Mouse (Mus musculus): Measurements from ENCODE around the gene Boc. TPM values are rescaled to one million over a fixed set of nuclear protein-coding genes. Genes with fewer than 3 reads are reported as not detected.

The Boc gene
- 8.7 and 8.9 TPM in 2 replicates for polyA plus RNA-seq (2014; fragmentation: Nextera tagmentation; extraction: Ambion mirVana)

- peak within 1 kb of the TSS; percentile 84 for H3K9ac ChIP-seq (ENCODE audit: low read depth, low read length)
- H3K36me3 ChIP-seq (ENCODE audit: control insufficient read depth, insufficient read depth, low read length): no peaks in the 10 kb centered on the region
- peak; percentile 52 for ATAC-seq (replicated peaks; ENCODE audit: insufficient number of reproducible peaks, low FRiP score, low TSS enrichment)
- H3K4me2 ChIP-seq: peak within 1 kb of the TSS; percentile 63
- WGBS (ENCODE audit: insufficient replicate concordance): under 1% methylated on average over 43 of the region's 46 CpGs
- H3K9me3 ChIP-seq (replicated peaks; ENCODE audit: control insufficient read depth, low read length): no peaks in the 10 kb centered on the region
- no peaks in the 10 kb centered on the region for H3K27me3 ChIP-seq (ENCODE audit: control insufficient read depth, insufficient read depth, low read length)
- peaks cover 3% of the 10 kb centered on the region; the same call in 1 of the 2 replicates for H3K4me1 ChIP-seq (ENCODE audit: control insufficient read depth, insufficient read depth, low read length)
- H3K4me3 ChIP-seq (ENCODE audit: low read depth, low read length): peak within 1 kb of the TSS; percentile 66
- H3K27ac ChIP-seq (ENCODE audit: low read depth, low read length): peak within 1 kb of the TSS; percentile 74
These were observed at the start of gene Boc for GRCm38 (mm10) chr16:44558471-44559329. Gene Boc (minus strand): TSS chr16:44558897.

- Histone ChIP-seq H3K27ac (ENCODE audit: low read depth, low read length) (no peak overlapping the region), H3K4me2 (no peak overlapping the region), H3K4me1 (ENCODE audit: control insufficient read depth, insufficient read depth, low read length) (peaks cover 3% of the 10 kb centered on the region), H3K27me3 (ENCODE audit: control insufficient read depth, insufficient read depth, low read length) (no peaks in the 10 kb centered on the region), H3K9me3 (replicated peaks; ENCODE audit: control insufficient read depth, low read length) (no peaks in the 10 kb centered on the region), H3K4me3 (ENCODE audit: low read depth, low read length) (no peak overlapping the region), H3K36me3 (ENCODE audit: control insufficient read depth, insufficient read depth, low read length) (no peaks in the 10 kb centered on the region), H3K9ac (ENCODE audit: low read depth, low read length) (no peak overlapping the region)
- WGBS (ENCODE audit: insufficient replicate concordance): 74% methylated on average over 1 of the region's 1 CpGs
- ATAC-seq (replicated peaks; ENCODE audit: insufficient number of reproducible peaks, low FRiP score, low TSS enrichment): no peak
These were observed 47.9 kb upstream of the Boc start for GRCm38 (mm10) chr16:44606643-44607042.

GRCm38 (mm10) chr16:44604021-44604616, 45.4 kb upstream of the Boc start:
- H3K9ac ChIP-seq (ENCODE audit: low read depth, low read length): no peak overlapping the region
- no peaks in the 10 kb centered on the region for H3K27me3 ChIP-seq (ENCODE audit: control insufficient read depth, insufficient read depth, low read length)
- peaks cover 3% of the 10 kb centered on the region for H3K4me1 ChIP-seq (ENCODE audit: control insufficient read depth, insufficient read depth, low read length)
- no peak overlapping the region for H3K4me2 ChIP-seq
- ATAC-seq (replicated peaks; ENCODE audit: insufficient number of reproducible peaks, low FRiP score, low TSS enrichment): no peak
- WGBS (ENCODE audit: insufficient replicate concordance): 44% methylated on average over 9 of the region's 9 CpGs
- H3K27ac ChIP-seq (ENCODE audit: low read depth, low read length): no peak overlapping the region
- H3K36me3 ChIP-seq (ENCODE audit: control insufficient read depth, insufficient read depth, low read length): no peaks in the 10 kb centered on the region
- H3K4me3 ChIP-seq (ENCODE audit: low read depth, low read length): no peak overlapping the region
- no peaks in the 10 kb centered on the region for H3K9me3 ChIP-seq (replicated peaks; ENCODE audit: control insufficient read depth, low read length)

GRCm38 (mm10) chr16:44601999-44602794, 43.5 kb upstream of the Boc start:
- no peak overlapping the region for H3K4me2 ChIP-seq
- H3K27ac ChIP-seq (ENCODE audit: low read depth, low read length): no peak overlapping the region
- ATAC-seq (replicated peaks; ENCODE audit: insufficient number of reproducible peaks, low FRiP score, low TSS enrichment): no peak

GRCm38 (mm10) chr16:44601182-44601581, 42.5 kb upstream of the Boc start:
- H3K36me3 ChIP-seq (ENCODE audit: control insufficient read depth, insufficient read depth, low read length): no peaks in the 10 kb centered on the region

More at GRCm38 (mm10) chr16:44601999-44602794, 43.5 kb upstream of the Boc start:
- Histone ChIP-seq H3K36me3 (ENCODE audit: control insufficient read depth, insufficient read depth, low read length) (no peaks in the 10 kb centered on the region), H3K27me3 (ENCODE audit: control insufficient read depth, insufficient read depth, low read length) (no peaks in the 10 kb centered on the region), H3K4me1 (ENCODE audit: control insufficient read depth, insufficient read depth, low read length) (peaks cover 3% of the 10 kb centered on the region), H3K9me3 (replicated peaks; ENCODE audit: control insufficient read depth, low read length) (no peaks in the 10 kb centered on the region), H3K9ac (ENCODE audit: low read depth, low read length) (no peak overlapping the region), H3K4me3 (ENCODE audit: low read depth, low read length) (no peak overlapping the region)
- WGBS (ENCODE audit: insufficient replicate concordance): 22% methylated on average over 8 of the region's 8 CpGs

GRCm38 (mm10) chr16:44597106-44597806, 38.6 kb upstream of the Boc start:
- no peak overlapping the region for H3K4me3 ChIP-seq (ENCODE audit: low read depth, low read length)
- no peaks in the 10 kb centered on the region for H3K27me3 ChIP-seq (ENCODE audit: control insufficient read depth, insufficient read depth, low read length)
- H3K4me1 ChIP-seq (ENCODE audit: control insufficient read depth, insufficient read depth, low read length): peaks cover 6% of the 10 kb centered on the region
- no peak overlapping the region for H3K9ac ChIP-seq (ENCODE audit: low read depth, low read length)
- 71% methylated on average over 2 of the region's 2 CpGs for WGBS (ENCODE audit: insufficient replicate concordance)
- H3K4me2 ChIP-seq: no peak overlapping the region
- no peaks in the 10 kb centered on the region for H3K9me3 ChIP-seq (replicated peaks; ENCODE audit: control insufficient read depth, low read length)
- H3K36me3 ChIP-seq (ENCODE audit: control insufficient read depth, insufficient read depth, low read length): no peaks in the 10 kb centered on the region
- ATAC-seq (replicated peaks; ENCODE audit: insufficient number of reproducible peaks, low FRiP score, low TSS enrichment): no peak
- H3K27ac ChIP-seq (ENCODE audit: low read depth, low read length): no peak overlapping the region

More at GRCm38 (mm10) chr16:44601182-44601581, 42.5 kb upstream of the Boc start:
- Histone ChIP-seq H3K4me1 (ENCODE audit: control insufficient read depth, insufficient read depth, low read length) (peaks cover 6% of the 10 kb centered on the region), H3K27me3 (ENCODE audit: control insufficient read depth, insufficient read depth, low read length) (no peaks in the 10 kb centered on the region), H3K9ac (ENCODE audit: low read depth, low read length) (no peak overlapping the region), H3K27ac (ENCODE audit: low read depth, low read length) (no peak overlapping the region), H3K9me3 (replicated peaks; ENCODE audit: control insufficient read depth, low read length) (no peaks in the 10 kb centered on the region), H3K4me2 (no peak overlapping the region), H3K4me3 (ENCODE audit: low read depth, low read length) (no peak overlapping the region)
- no peak for ATAC-seq (replicated peaks; ENCODE audit: insufficient number of reproducible peaks, low FRiP score, low TSS enrichment)
- 33% methylated on average over 2 of the region's 2 CpGs for WGBS (ENCODE audit: insufficient replicate concordance)

- Histone ChIP-seq H3K27ac (ENCODE audit: low read depth, low read length) (no peak overlapping the region), H3K9me3 (replicated peaks; ENCODE audit: control insufficient read depth, low read length) (no peaks in the 10 kb centered on the region), H3K4me2 (no peak overlapping the region), H3K4me3 (ENCODE audit: low read depth, low read length) (no peak overlapping the region), H3K27me3 (ENCODE audit: control insufficient read depth, insufficient read depth, low read length) (no peaks in the 10 kb centered on the region), H3K4me1 (ENCODE audit: control insufficient read depth, insufficient read depth, low read length) (no peaks in the 10 kb centered on the region), H3K9ac (ENCODE audit: low read depth, low read length) (no peak overlapping the region), H3K36me3 (ENCODE audit: control insufficient read depth, insufficient read depth, low read length) (no peaks in the 10 kb centered on the region)
- no peak for ATAC-seq (replicated peaks; ENCODE audit: insufficient number of reproducible peaks, low FRiP score, low TSS enrichment)
- 67% methylated on average over 1 of the region's 1 CpGs for WGBS (ENCODE audit: insufficient replicate concordance)
These were observed 30.8 kb upstream of the Boc start for GRCm38 (mm10) chr16:44589506-44589905.
